23 mouse cellular contexts compared by ENCODE assay signal in the genomic region with DNA sequence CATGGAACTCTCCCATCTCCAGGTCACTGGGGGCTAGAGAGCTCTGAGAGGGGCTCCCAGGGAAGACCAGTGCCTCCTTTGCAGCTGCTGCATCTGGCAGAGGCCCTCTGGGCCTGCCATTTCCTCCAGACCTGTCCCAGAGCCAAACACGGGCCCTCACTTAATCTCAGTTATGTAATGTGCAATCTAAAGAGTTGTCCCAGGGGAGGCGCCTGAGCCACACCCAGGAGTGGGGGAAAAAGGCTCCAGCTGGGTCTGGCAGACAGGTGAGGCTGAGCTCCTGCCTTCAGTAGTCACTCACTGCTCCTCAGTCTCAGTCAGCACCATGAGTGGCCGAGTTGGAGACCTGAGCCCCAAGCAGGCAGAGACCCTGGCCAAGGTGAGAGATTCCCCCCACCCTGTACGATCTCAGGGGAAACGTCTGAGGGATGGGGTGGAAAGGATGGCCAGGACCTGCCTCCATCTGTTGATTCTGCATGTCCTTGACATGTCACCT. TPM values are rescaled to one million over a fixed set of nuclear protein-coding genes. Genes with fewer than 3 reads are reported as not detected.
A peak's percentile ranks its signal among the peaks of the same experiment; 100 is the strongest.
DNase-seq lines count a peak whose midpoint lies in the region; ATAC-seq and TF ChIP-seq lines count a peak whose summit lies in the region.
"Had no signal": no experiment of that assay in that cellular context is flagged by ENCODE, and none has a peak within 500 bp of the region (broad histone marks: within the 10 kb centered on the region; RNA-seq: fewer than 3 reads in every experiment).

A gene (plus strand): TSS at position 215 of the 496 bp plus-strand sequence.

- H3K4me3 ChIP-seq in embryonic facial prominence, embryonic 14.5 days (ENCODE audit: low read depth, low read length): no peak within 1 kb of the TSS
- H3K4me3 ChIP-seq in embryonic facial prominence, embryonic 10.5 days: no peak within 1 kb of the TSS
- H3K4me3 ChIP-seq in lung, embryonic 15.5 days: no peak within 1 kb of the TSS
- H3K4me3 ChIP-seq in stomach, postnatal 0 days (ENCODE audit: low read depth, low read length): no peak within 1 kb of the TSS
- no peak within 1 kb of the TSS for H3K4me3 ChIP-seq in midbrain, embryonic 11.5 days (ENCODE audit: low read depth, low read length)
- H3K4me3 ChIP-seq: embryonic facial prominence, embryonic 12.5 days; gastrocnemius, adult 2 months; heart, embryonic 12.5 days; hindbrain, embryonic 15.5 days had no signal

- no peak; the same call in 1 of the 2 replicates for ATAC-seq in embryonic facial prominence, embryonic 14.5 days (ENCODE audit: low read depth)
- no peak for ATAC-seq in lung, embryonic 15.5 days (ENCODE audit: borderline replicate concordance, extremely low read depth, low FRiP score, low TSS enrichment)
- 0 out of 2 replicates have a peak, but pooled peaks have one; percentile 38 for ATAC-seq in stomach, postnatal 0 days (ENCODE audit: low FRiP score, low TSS enrichment)
- ATAC-seq in midbrain, embryonic 11.5 days (ENCODE audit: low FRiP score): no peak
- ATAC-seq: activated CD4-positive, CD25-positive, alpha-beta regulatory T cell, adult 4 months; forebrain, embryonic 14.5 days; Patski had no signal

- H3K9me3 ChIP-seq in embryonic facial prominence, embryonic 14.5 days (ENCODE audit: control insufficient read depth, low read length): no peaks in the 10 kb centered on the region
- no peaks in the 10 kb centered on the region for H3K9me3 ChIP-seq in embryonic facial prominence, embryonic 10.5 days
- no peaks in the 10 kb centered on the region for H3K9me3 ChIP-seq in lung, embryonic 15.5 days
- no peaks in the 10 kb centered on the region for H3K9me3 ChIP-seq in stomach, postnatal 0 days (ENCODE audit: control insufficient read depth, low read length)
- H3K9me3 ChIP-seq in midbrain, embryonic 11.5 days (ENCODE audit: control insufficient read depth, low read length): no peaks in the 10 kb centered on the region
- H3K9me3 ChIP-seq: embryonic facial prominence, embryonic 12.5 days; heart, embryonic 12.5 days; hindbrain, embryonic 15.5 days had no signal

- 58% methylated on average over 5 of the region's 5 CpGs for WGBS in embryonic facial prominence, embryonic 14.5 days
- 68% methylated on average over 5 of the region's 5 CpGs for WGBS in embryonic facial prominence, embryonic 10.5 days
- WGBS in lung, embryonic 15.5 days: 43% methylated on average over 5 of the region's 5 CpGs
- 34% methylated on average over 5 of the region's 5 CpGs for WGBS in stomach, postnatal 0 days
- WGBS in midbrain, embryonic 11.5 days: 68% methylated on average over 5 of the region's 5 CpGs

- H3K9ac ChIP-seq in embryonic facial prominence, embryonic 14.5 days (ENCODE audit: low read depth, low read length): no peak within 1 kb of the TSS
- no peak within 1 kb of the TSS for H3K9ac ChIP-seq in lung, embryonic 15.5 days
- no peak within 1 kb of the TSS for H3K9ac ChIP-seq in stomach, postnatal 0 days (ENCODE audit: low read length)
- no peak within 1 kb of the TSS for H3K9ac ChIP-seq in midbrain, embryonic 11.5 days (ENCODE audit: low read length)
- H3K9ac ChIP-seq: embryonic facial prominence, embryonic 12.5 days; heart, embryonic 12.5 days; hindbrain, embryonic 15.5 days had no signal

- TF ChIP-seq EP300 in stomach, postnatal 0 days (optimal IDR thresholded peaks at IDR 0.05): no peak

- TF ChIP-seq CTCF in stomach, postnatal 0 days (IDR thresholded peaks at IDR 0.05; ENCODE audit: low read depth): no peak

- no peaks in the 10 kb centered on the region for H3K36me3 ChIP-seq in embryonic facial prominence, embryonic 14.5 days (ENCODE audit: control insufficient read depth, insufficient read depth, low read length)
- no peaks in the 10 kb centered on the region for H3K36me3 ChIP-seq in embryonic facial prominence, embryonic 10.5 days (replicated peaks)
- no peaks in the 10 kb centered on the region for H3K36me3 ChIP-seq in lung, embryonic 15.5 days
- H3K36me3 ChIP-seq in stomach, postnatal 0 days (ENCODE audit: control insufficient read depth, insufficient read depth, low read length): no peaks in the 10 kb centered on the region
- no peaks in the 10 kb centered on the region for H3K36me3 ChIP-seq in midbrain, embryonic 11.5 days (ENCODE audit: control insufficient read depth, insufficient read depth, low read length)
- H3K36me3 ChIP-seq: embryonic facial prominence, embryonic 12.5 days; heart, embryonic 12.5 days; hindbrain, embryonic 15.5 days had no signal

- no peaks in the 10 kb centered on the region for H3K4me1 ChIP-seq in embryonic facial prominence, embryonic 14.5 days (ENCODE audit: control insufficient read depth, insufficient read depth, low read length)
- peaks cover 9% of the 10 kb centered on the region for H3K4me1 ChIP-seq in embryonic facial prominence, embryonic 10.5 days
- 0 out of 2 replicates have a peak, but pooled peaks cover 2% of the 10 kb centered on the region for H3K4me1 ChIP-seq in lung, embryonic 15.5 days
- no peaks in the 10 kb centered on the region for H3K4me1 ChIP-seq in stomach, postnatal 0 days (replicated peaks; ENCODE audit: control insufficient read depth, insufficient read depth)
- H3K4me1 ChIP-seq in midbrain, embryonic 11.5 days (ENCODE audit: control insufficient read depth, insufficient read depth, low read length): no peaks in the 10 kb centered on the region
- H3K4me1 ChIP-seq: embryonic facial prominence, embryonic 12.5 days; heart, embryonic 12.5 days; hindbrain, embryonic 15.5 days had no signal

- peak; percentile 19 for DNase-seq in embryonic facial prominence, embryonic 14.5 days (ENCODE audit: low spot score)
- no peak for DNase-seq in embryonic facial prominence, embryonic 10.5 days (ENCODE audit: low spot score)
- DNase-seq in lung, postnatal 14 days: peak; percentile 70
- DNase-seq in stomach, postnatal 0 days (ENCODE audit: low spot score): peak; percentile 36
- no peak for DNase-seq in midbrain, embryonic 11.5 days (ENCODE audit: low spot score, missing footprints)
- DNase-seq in left cerebral cortex, adult 11 months (ENCODE audit: low spot score): no peak
- no peak for DNase-seq in c-Kit-positive CD71-positive TER-119-positive erythroid progenitor cells, embryonic 14.5 days (ENCODE audit: low spot score)
- DNase-seq: adrenal gland, postnatal 25 days; B cell, adult 2 months; cerebellum, adult 2 months; cerebellum, postnatal 10 days; embryo, embryonic 11 days; gastrocnemius, adult 2 months; gastrocnemius, postnatal 25 days; heart, postnatal 36 days had no signal

- H3K4me2 ChIP-seq in embryonic facial prominence, embryonic 14.5 days (ENCODE audit: low read depth, low read length): no peak within 1 kb of the TSS
- H3K4me2 ChIP-seq in lung, embryonic 15.5 days: peak within 1 kb of the TSS; percentile 23; the same call in 1 of the 2 replicates
- no peak within 1 kb of the TSS for H3K4me2 ChIP-seq in stomach, postnatal 0 days (replicated peaks; ENCODE audit: low read depth)
- no peak within 1 kb of the TSS for H3K4me2 ChIP-seq in midbrain, embryonic 11.5 days
- H3K4me2 ChIP-seq: embryonic facial prominence, embryonic 12.5 days; heart, embryonic 12.5 days; hindbrain, embryonic 15.5 days had no signal

- no peaks in the 10 kb centered on the region for H3K27me3 ChIP-seq in embryonic facial prominence, embryonic 14.5 days (replicated peaks; ENCODE audit: control insufficient read depth, insufficient read depth, low read length)
- no peaks in the 10 kb centered on the region for H3K27me3 ChIP-seq in embryonic facial prominence, embryonic 10.5 days (replicated peaks; ENCODE audit: low read depth, poor library complexity, severe bottlenecking)
- H3K27me3 ChIP-seq in lung, embryonic 15.5 days: no peaks in the 10 kb centered on the region
- no peaks in the 10 kb centered on the region for H3K27me3 ChIP-seq in stomach, postnatal 0 days (ENCODE audit: control insufficient read depth, insufficient read depth, low read length)
- H3K27me3 ChIP-seq in midbrain, embryonic 11.5 days (ENCODE audit: control insufficient read depth, insufficient read depth, low read length): no peaks in the 10 kb centered on the region
- H3K27me3 ChIP-seq: embryonic facial prominence, embryonic 12.5 days; hindbrain, embryonic 15.5 days had no signal

- no peak within 1 kb of the TSS for H3K27ac ChIP-seq in embryonic facial prominence, embryonic 14.5 days (replicated peaks; ENCODE audit: low read depth, low read length)
- no peak within 1 kb of the TSS for H3K27ac ChIP-seq in embryonic facial prominence, embryonic 10.5 days (replicated peaks)
- H3K27ac ChIP-seq in lung, embryonic 15.5 days: no peak within 1 kb of the TSS; the same call in 1 of the 2 replicates
- H3K27ac ChIP-seq in stomach, postnatal 0 days (replicated peaks): no peak within 1 kb of the TSS
- H3K27ac ChIP-seq in midbrain, embryonic 11.5 days (ENCODE audit: low read depth, low read length): no peak within 1 kb of the TSS
- H3K27ac ChIP-seq: embryonic facial prominence, embryonic 12.5 days; gastrocnemius, adult 2 months; hindbrain, embryonic 15.5 days had no signal

RNA-seq across cellular contexts. Expression of the gene that starts here (rescaled TPM):
- 1.7 and 6.8 TPM in 2 replicates for polyA plus RNA-seq in embryonic facial prominence, embryonic 14.5 days (2014; fragmentation: Nextera tagmentation; extraction: Ambion mirVana)
- not detected in 2 replicates for polyA plus RNA-seq in embryonic facial prominence, embryonic 10.5 days (2016; fragmentation: Nextera tagmentation; extraction: Ambion mirVana)
- polyA plus RNA-seq in lung, embryonic 15.5 days (2015; fragmentation: Nextera tagmentation; extraction: Ambion mirVana): 17.3 and 19.9 TPM in 2 replicates
- polyA plus RNA-seq in stomach, postnatal 0 days (2015; fragmentation: Nextera tagmentation; extraction: Ambion mirVana): 0.12 and 0.15 TPM in 2 replicates
- polyA plus RNA-seq in midbrain, embryonic 11.5 days (2014; fragmentation: Nextera tagmentation; extraction: Ambion mirVana): not detected in 2 replicates
- polyA plus RNA-seq: activated CD4-positive, CD25-positive, alpha-beta regulatory T cell, adult 4 months; cerebellum, adult 2 months; embryonic facial prominence, embryonic 12.5 days; heart, embryonic 12.5 days; hindbrain, embryonic 11.5 days; Patski had no signal

Comparison
In these comparisons a context has a peak if more than half of its experiments do, and no peak if none do; other contexts are left out.
1. DNase-seq: peak in embryonic facial prominence, embryonic 14.5 days (single experiment) and lung, postnatal 14 days (single experiment); none in embryonic facial prominence, embryonic 10.5 days (single experiment), midbrain, embryonic 11.5 days (single experiment), left cerebral cortex, adult 11 months (single experiment) and c-Kit-positive CD71-positive TER-119-positive erythroid progenitor cells, embryonic 14.5 days (single experiment).
2. Peak in DNase-seq and ATAC-seq in stomach, postnatal 0 days; RNA of the gene not detected or under 1 TPM.